Mouse (Mus musculus) embryo, embryonic 11 days (tissue): ENCODE measurements around the gene Ankrd22.

Source experiments
- DNase-seq: peaks from one replicate; pipeline ENCODE4 v3.0.0-alpha.2; 2015

Gene Ankrd22

GRCm38 (mm10) chr19:34180316-34180715 lies 14.5 kb upstream of the Ankrd22 start:
- no peak for DNase-seq

- DNase-seq = no peak
These were observed 13.3 kb upstream of the Ankrd22 start for GRCm38 (mm10) chr19:34179136-34179535.

GRCm38 (mm10) chr19:34174004-34174403 lies 8.2 kb upstream of the Ankrd22 start:
- no peak for DNase-seq

- DNase-seq = no peak
These were observed 5.3 kb upstream of the Ankrd22 start for GRCm38 (mm10) chr19:34171167-34171566.

- no peak for DNase-seq
These were observed 3.3 kb upstream of the Ankrd22 start for GRCm38 (mm10) chr19:34169121-34169520.

GRCm38 (mm10) chr19:34167896-34168661 lies 2.2 kb upstream of the Ankrd22 start:
- DNase-seq = no peak

- no peak for DNase-seq
These were observed 533 bp upstream of the Ankrd22 start for GRCm38 (mm10) chr19:34166386-34166785.

- no peak for DNase-seq
These were observed 3.2 kb downstream of the Ankrd22 start for GRCm38 (mm10) chr19:34162693-34163092.

- no peak for DNase-seq
These were observed 12.3 kb downstream of the Ankrd22 start for GRCm38 (mm10) chr19:34153263-34154144.

GRCm38 (mm10) chr19:34151909-34152308 lies 13.9 kb downstream of the Ankrd22 start:
- DNase-seq = peak; percentile 23

- no peak for DNase-seq
These were observed 17.4 kb downstream of the Ankrd22 start for GRCm38 (mm10) chr19:34148421-34148820.

- DNase-seq = no peak
These were observed 26.3 kb downstream of the Ankrd22 start for GRCm38 (mm10) chr19:34139431-34140046.

GRCm38 (mm10) chr19:34138720-34139430 lies 27.0 kb downstream of the Ankrd22 start:
- DNase-seq = no peak

GRCm38 (mm10) chr19:34120107-34120731 lies 45.6 kb downstream of the Ankrd22 start:
- no peak for DNase-seq

GRCm38 (mm10) chr19:34119653-34120052 lies 46.2 kb downstream of the Ankrd22 start:
- no peak for DNase-seq

- no peak for DNase-seq
These were observed 46.8 kb downstream of the Ankrd22 start for GRCm38 (mm10) chr19:34119102-34119501.

GRCm38 (mm10) chr19:34104841-34105240 lies 61.0 kb downstream of the Ankrd22 start:
- no peak for DNase-seq

GRCm38 (mm10) chr19:34101888-34102287 lies 64.0 kb downstream of the Ankrd22 start:
- peak; percentile 3 for DNase-seq

GRCm38 (mm10) chr19:34100633-34101032 lies 65.2 kb downstream of the Ankrd22 start, which contains the start of gene Lipm:
Gene Lipm, plus strand, starts transcription at chr19:34100933.
- no peak for DNase-seq

GRCm38 (mm10) chr19:34096228-34096627 lies 69.6 kb downstream of the Ankrd22 start:
- DNase-seq = no peak

- no peak for DNase-seq
These were observed 70.5 kb downstream of the Ankrd22 start for GRCm38 (mm10) chr19:34095381-34095780.

GRCm38 (mm10) chr19:34089011-34089680 lies 76.7 kb downstream of the Ankrd22 start:
- no peak for DNase-seq
